Mouse (Mus musculus): ENCODE data around the gene Ell3. TPM values are rescaled to one million over a fixed set of nuclear protein-coding genes. Genes with fewer than 3 reads are reported as not detected.

Gene Ell3
- total and polyA plus RNA-seq, 2 experiments, result 2.2 to 6.0 TPM

GRCm38 (mm10) chr2:121440834-121441605, 3.1 kb downstream of the Ell3 start:
- H3K27me3 ChIP-seq (ENCODE audit: control insufficient read depth, insufficient read depth, low read length), result no peaks in the 10 kb centered on the region
- WGBS, result 46% methylated on average over 5 of the region's 5 CpGs

GRCm38 (mm10) chr2:121439746-121440145, 4.3 kb downstream of the Ell3 start:
- no peaks in the 10 kb centered on the region for H3K27me3 ChIP-seq (ENCODE audit: control insufficient read depth, insufficient read depth, low read length)
- H3K9ac ChIP-seq (ENCODE audit: low read depth, low read length), result no peak overlapping the region
- TF ChIP-seq CTCF (IDR thresholded peaks at IDR 0.05; ENCODE audit: low read depth, low read length), result no peak
- no peak for TF ChIP-seq POLR2A (IDR thresholded peaks at IDR 0.05; ENCODE audit: extremely low read depth, insufficient read depth, low read length)
- peak; percentile 76 for DNase-seq (ENCODE audit: extremely low read depth, low read depth, low spot score)
- H3K27ac ChIP-seq (replicated peaks; ENCODE audit: insufficient read depth, low read depth, low read length), result no peak overlapping the region
- 11% methylated on average over 4 of the region's 4 CpGs for WGBS
- no peaks in the 10 kb centered on the region for H3K79me2 ChIP-seq (ENCODE audit: control insufficient read depth, insufficient read depth, low read length)
- peaks cover 12% of the 10 kb centered on the region; the same call in 1 of the 2 replicates for H3K4me1 ChIP-seq (ENCODE audit: control insufficient read depth, insufficient read depth, low read length)
- H3K4me3 ChIP-seq (ENCODE audit: insufficient read depth, low read depth, low read length), result no peak overlapping the region
- peaks cover 38% of the 10 kb centered on the region for H3K36me3 ChIP-seq (ENCODE audit: control insufficient read depth, insufficient read depth, low read length)

More at GRCm38 (mm10) chr2:121440834-121441605, 3.1 kb downstream of the Ell3 start:
- peak; percentile 71 for DNase-seq (ENCODE audit: extremely low read depth, low read depth, low spot score)
- Histone ChIP-seq H3K79me2 (ENCODE audit: control insufficient read depth, insufficient read depth, low read length) (no peaks in the 10 kb centered on the region), H3K9ac (ENCODE audit: low read depth, low read length) (no peak overlapping the region), H3K4me3 (ENCODE audit: insufficient read depth, low read depth, low read length) (no peak overlapping the region), H3K4me1 (ENCODE audit: control insufficient read depth, insufficient read depth, low read length) (peaks cover 12% of the 10 kb centered on the region; the same call in 1 of the 2 replicates), H3K27ac (replicated peaks; ENCODE audit: insufficient read depth, low read depth, low read length) (no peak overlapping the region), H3K36me3 (ENCODE audit: control insufficient read depth, insufficient read depth, low read length) (peaks cover 27% of the 10 kb centered on the region)
- TF ChIP-seq CTCF (IDR thresholded peaks at IDR 0.05; ENCODE audit: low read depth, low read length) (no peak), POLR2A (IDR thresholded peaks at IDR 0.05; ENCODE audit: extremely low read depth, insufficient read depth, low read length) (no peak)

- H3K4me1 ChIP-seq (ENCODE audit: control insufficient read depth, insufficient read depth, low read length), result peaks cover under 1% of the 10 kb centered on the region; the same call in 1 of the 2 replicates
- no peak overlapping the region for H3K27ac ChIP-seq (replicated peaks; ENCODE audit: insufficient read depth, low read depth, low read length)
- DNase-seq (ENCODE audit: extremely low read depth, low read depth, low spot score), result no peak
- H3K4me3 ChIP-seq (ENCODE audit: insufficient read depth, low read depth, low read length), result no peak overlapping the region
- H3K27me3 ChIP-seq (ENCODE audit: control insufficient read depth, insufficient read depth, low read length), result no peaks in the 10 kb centered on the region
- H3K36me3 ChIP-seq (ENCODE audit: control insufficient read depth, insufficient read depth, low read length), result peaks cover 82% of the 10 kb centered on the region
- TF ChIP-seq CTCF (IDR thresholded peaks at IDR 0.05; ENCODE audit: low read depth, low read length), result peak; percentile 28; the same call in 1 of the 2 replicates
- no peak for TF ChIP-seq POLR2A (IDR thresholded peaks at IDR 0.05; ENCODE audit: extremely low read depth, insufficient read depth, low read length)
- no peaks in the 10 kb centered on the region for H3K79me2 ChIP-seq (ENCODE audit: control insufficient read depth, insufficient read depth, low read length)
- 85% methylated on average over 1 of the region's 1 CpGs for WGBS
- H3K9ac ChIP-seq (ENCODE audit: low read depth, low read length), result no peak overlapping the region
These were observed 9.2 kb downstream of the Ell3 start for GRCm38 (mm10) chr2:121434854-121435253.

- H3K36me3 ChIP-seq (ENCODE audit: control insufficient read depth, insufficient read depth, low read length), result peaks cover 79% of the 10 kb centered on the region
- DNase-seq (ENCODE audit: extremely low read depth, low read depth, low spot score), result peak; percentile 7
- no peak overlapping the region for H3K4me3 ChIP-seq (ENCODE audit: insufficient read depth, low read depth, low read length)
- H3K79me2 ChIP-seq (ENCODE audit: control insufficient read depth, insufficient read depth, low read length), result peaks cover 3% of the 10 kb centered on the region; the same call in 1 of the 2 replicates
- 96% methylated on average over 2 of the region's 2 CpGs for WGBS
- no peaks in the 10 kb centered on the region for H3K27me3 ChIP-seq (ENCODE audit: control insufficient read depth, insufficient read depth, low read length)
- TF ChIP-seq CTCF (IDR thresholded peaks at IDR 0.05; ENCODE audit: low read depth, low read length) (no peak), POLR2A (IDR thresholded peaks at IDR 0.05; ENCODE audit: extremely low read depth, insufficient read depth, low read length) (no peak)
- H3K4me1 ChIP-seq (ENCODE audit: control insufficient read depth, insufficient read depth, low read length), result peaks cover 2% of the 10 kb centered on the region
- no peak overlapping the region for H3K27ac ChIP-seq (replicated peaks; ENCODE audit: insufficient read depth, low read depth, low read length)
- H3K9ac ChIP-seq (ENCODE audit: low read depth, low read length), result no peak overlapping the region
These were observed 18.2 kb downstream of the Ell3 start for GRCm38 (mm10) chr2:121425890-121426289.

GRCm38 (mm10) chr2:121423166-121423565, 20.9 kb downstream of the Ell3 start:
- Histone ChIP-seq H3K36me3 (ENCODE audit: control insufficient read depth, insufficient read depth, low read length) (peaks cover 68% of the 10 kb centered on the region), H3K9ac (ENCODE audit: low read depth, low read length) (no peak overlapping the region), H3K4me3 (ENCODE audit: insufficient read depth, low read depth, low read length) (no peak overlapping the region), H3K27ac (replicated peaks; ENCODE audit: insufficient read depth, low read depth, low read length) (no peak overlapping the region), H3K4me1 (ENCODE audit: control insufficient read depth, insufficient read depth, low read length) (peaks cover 5% of the 10 kb centered on the region), H3K79me2 (ENCODE audit: control insufficient read depth, insufficient read depth, low read length) (peaks cover 18% of the 10 kb centered on the region; the same call in 1 of the 2 replicates), H3K27me3 (ENCODE audit: control insufficient read depth, insufficient read depth, low read length) (no peaks in the 10 kb centered on the region)
- 25% methylated on average over 2 of the region's 2 CpGs for WGBS
- DNase-seq (ENCODE audit: extremely low read depth, low read depth, low spot score), result peak; percentile 60
- TF ChIP-seq POLR2A (IDR thresholded peaks at IDR 0.05; ENCODE audit: extremely low read depth, insufficient read depth, low read length) (no peak), CTCF (IDR thresholded peaks at IDR 0.05; ENCODE audit: low read depth, low read length) (no peak)

GRCm38 (mm10) chr2:121418476-121418875, 25.6 kb downstream of the Ell3 start:
- TF ChIP-seq CTCF (IDR thresholded peaks at IDR 0.05; ENCODE audit: low read depth, low read length) (no peak), POLR2A (IDR thresholded peaks at IDR 0.05; ENCODE audit: extremely low read depth, insufficient read depth, low read length) (no peak)
- H3K36me3 ChIP-seq (ENCODE audit: control insufficient read depth, insufficient read depth, low read length), result peaks cover 52% of the 10 kb centered on the region

More at GRCm38 (mm10) chr2:121418476-121418875, 25.6 kb downstream of the Ell3 start:
- Histone ChIP-seq H3K4me3 (ENCODE audit: insufficient read depth, low read depth, low read length) (no peak overlapping the region), H3K27me3 (ENCODE audit: control insufficient read depth, insufficient read depth, low read length) (no peaks in the 10 kb centered on the region), H3K9ac (ENCODE audit: low read depth, low read length) (no peak overlapping the region), H3K4me1 (ENCODE audit: control insufficient read depth, insufficient read depth, low read length) (peaks cover 17% of the 10 kb centered on the region), H3K27ac (replicated peaks; ENCODE audit: insufficient read depth, low read depth, low read length) (no peak overlapping the region), H3K79me2 (ENCODE audit: control insufficient read depth, insufficient read depth, low read length) (peaks cover 37% of the 10 kb centered on the region)
- no peak for DNase-seq (ENCODE audit: extremely low read depth, low read depth, low spot score)
- WGBS, result 81% methylated on average over 3 of the region's 3 CpGs

All from liver, adult 2 months (tissue).